Mouse (Mus musculus) urinary bladder, postnatal 0 days (tissue): ENCODE data around the gene Slc16a11. TPM values are rescaled to one million over a fixed set of nuclear protein-coding genes. Genes with fewer than 3 reads are reported as not detected.
A peak's percentile ranks its signal among the peaks of the same experiment; 100 is the strongest.

Experiments
- microRNA counts: library from miRNA; unstranded; fragments of <30 nt; microRNA quantifications from one replicate; lab custom pipeline; 2016
- microRNA-seq: library from miRNA; unstranded; fragments of <30 nt; microRNA quantifications from one replicate; pipeline ENCODE4, GENCODE M21; 2016
- polyA plus RNA-seq: library from polyadenylated mRNA; unstranded; fragments of >200 nt; fragmentation: Nextera tagmentation; extraction: Ambion mirVana; gene quantifications from 2 replicates; pipeline ENCODE4 v1.2.1, GENCODE M21; 2015

Gene Slc16a11
- 0.87 and 1.5 TPM in 2 replicates for polyA plus RNA-seq

GRCm38 (mm10) chr11:70212423-70212822, at the start of gene Slc16a11:
TSS of gene Slc16a11 (plus strand) at chr11:70212752.

GRCm38 (mm10) chr11:70220731-70221602, 8.4 kb downstream of the Slc16a11 start, which contains the start of gene Slc16a13:
TSS of gene Slc16a13 (minus strand) at chr11:70221064.

GRCm38 (mm10) chr11:70229260-70230010, 16.9 kb downstream of the Slc16a11 start, which contains the start of gene Bcl6b:
TSS of gene Bcl6b (minus strand) at chr11:70229798.

GRCm38 (mm10) chr11:70237457-70238167, 25.1 kb downstream of the Slc16a11 start, which contains the start of gene 0610010K14Rik:
TSS of gene 0610010K14Rik (minus strand) at chr11:70237914.

GRCm38 (mm10) chr11:70239541-70240279, 27.2 kb downstream of the Slc16a11 start, which contains the start of the genes Gm21988 and Rnasek:
TSS of gene Gm21988 (minus strand) at chr11:70239830.
TSS of gene Rnasek (minus strand) at chr11:70239842.

GRCm38 (mm10) chr11:70254931-70255531, 42.5 kb downstream of the Slc16a11 start, which contains the start of gene Alox12:
TSS of gene Alox12 (minus strand) at chr11:70255353.

MicroRNAs encoded within 50 kb of the gene (microRNA counts, 519-probe panel; counts per million panel counts)
- 2,976 counts per million, percentile 46 among the panel's probes with 10 or more counts for microRNA mmu-miR-195 (lab: Ali Mortazavi, UCI)
- microRNA mmu-miR-497 (lab: Ali Mortazavi, UCI) = 2,929 counts per million, percentile 44 among the panel's probes with 10 or more counts

Small RNA genes within 50 kb of the gene (microRNA-seq; reads per million reads assigned to microRNA genes)
- 4,110 reads per million, percentile 87 among the genes with 10 or more reads in this experiment for gene Mir195a
- gene Mir497 = not detected
- not detected for gene Mir497b

Other genes with a start within 250 kb of the Slc16a11 start
- 61.3 and 78.2 TPM in 2 replicates for gene Cldn7, start 248.0 kb upstream of the Slc16a11 start, polyA plus RNA-seq
- gene Ctdnep1, start 231.6 kb upstream of the Slc16a11 start, polyA plus RNA-seq = 17.5 and 18.5 TPM in 2 replicates
- gene Elp5, start 230.2 kb upstream of the Slc16a11 start, polyA plus RNA-seq = 83.8 and 90.4 TPM in 2 replicates
- gene Gabarap, start 221.6 kb upstream of the Slc16a11 start, polyA plus RNA-seq = 483 and 506 TPM in 2 replicates
- gene Phf23, start 217.0 kb upstream of the Slc16a11 start, polyA plus RNA-seq = 46.2 and 46.3 TPM in 2 replicates
- 13.4 and 13.8 TPM in 2 replicates for gene Dvl2, start 212.2 kb upstream of the Slc16a11 start, polyA plus RNA-seq
- gene Acadvl, start 197.3 kb upstream of the Slc16a11 start, polyA plus RNA-seq = 89.2 and 94.2 TPM in 2 replicates
- gene Dlg4, start 195.8 kb upstream of the Slc16a11 start, polyA plus RNA-seq = 4.8 and 5.2 TPM in 2 replicates
- gene Asgr1, start 158.7 kb upstream of the Slc16a11 start, polyA plus RNA-seq = 0.23 and 0.55 TPM in 2 replicates
- not detected in 2 replicates for gene Asgr2, start 120.1 kb upstream of the Slc16a11 start, polyA plus RNA-seq
- gene Mgl2, start 82.4 kb upstream of the Slc16a11 start, polyA plus RNA-seq = 0.58 and 0.90 TPM in 2 replicates
- 1.6 and 2.0 TPM in 2 replicates for gene Clec10a, start 56.6 kb upstream of the Slc16a11 start, polyA plus RNA-seq
- gene Slc16a13, start 8.3 kb downstream of the Slc16a11 start, polyA plus RNA-seq = 3.1 and 4.4 TPM in 2 replicates
- 3.7 and 4.7 TPM in 2 replicates for gene Bcl6b, start 17.0 kb downstream of the Slc16a11 start, polyA plus RNA-seq
- gene 0610010K14Rik, start 25.2 kb downstream of the Slc16a11 start, polyA plus RNA-seq = 95.7 and 103 TPM in 2 replicates
- gene Gm21988, start 27.1 kb downstream of the Slc16a11 start, polyA plus RNA-seq = 6.7 and 7.6 TPM in 2 replicates
- gene Rnasek, start 27.1 kb downstream of the Slc16a11 start, polyA plus RNA-seq = 285 and 308 TPM in 2 replicates
- gene Alox12, start 42.6 kb downstream of the Slc16a11 start, polyA plus RNA-seq = 2.3 and 3.6 TPM in 2 replicates
- gene Alox12e, start 109.9 kb downstream of the Slc16a11 start, polyA plus RNA-seq = 0.16 and 0.17 TPM in 2 replicates
- gene Alox15, start 139.3 kb downstream of the Slc16a11 start, polyA plus RNA-seq = 0.71 and 1.2 TPM in 2 replicates
- gene Pelp1, start 197.3 kb downstream of the Slc16a11 start, polyA plus RNA-seq = 13.3 and 16.2 TPM in 2 replicates
- gene Arrb2, start 219.9 kb downstream of the Slc16a11 start, polyA plus RNA-seq = 8.3 and 12.3 TPM in 2 replicates
- 25.1 and 27.3 TPM in 2 replicates for gene Med11, start 239.2 kb downstream of the Slc16a11 start, polyA plus RNA-seq
- gene Zmynd15, start 246.7 kb downstream of the Slc16a11 start, polyA plus RNA-seq = 0.55 and 0.74 TPM in 2 replicates
- 11.8 and 17.9 TPM in 2 replicates for gene Cxcl16, start 247.2 kb downstream of the Slc16a11 start, polyA plus RNA-seq